8 mouse cellular contexts compared by ENCODE assay signal in genomic region chr8:74994540-74994939, GRCm38 (mm10). TPM values are rescaled to one million over a fixed set of nuclear protein-coding genes. Genes with fewer than 3 reads are reported as not detected.
A peak's percentile ranks its signal among the peaks of the same experiment; 100 is the strongest.
DNase-seq lines count a peak whose midpoint lies in the region; ATAC-seq and TF ChIP-seq lines count a peak whose summit lies in the region.

No protein-coding gene starts in this region.

- no peaks in the 10 kb centered on the region for H3K9me3 ChIP-seq in heart, postnatal 0 days (replicated peaks; ENCODE audit: control insufficient read depth, low read length)
- H3K9me3 ChIP-seq in liver, embryonic 12.5 days (replicated peaks): no peaks in the 10 kb centered on the region

- no peak for TF ChIP-seq EP300 in heart, postnatal 0 days (IDR thresholded peaks at IDR 0.05; ENCODE audit: low read depth)

- no peak for TF ChIP-seq CTCF in heart, postnatal 0 days (IDR thresholded peaks at IDR 0.05; ENCODE audit: low read depth)

- intact Hi-C loops in left cerebral cortex, postnatal 4 days (cut with DNase I): no loop called here
- intact Hi-C loops in left cerebral cortex, postnatal 36 days (cut with DNase I): no loop called here
- intact Hi-C loops in gastrocnemius, postnatal 36 days (cut with DNase I): loop anchor here (5.0 kb wide), 1 partner anchor 38 kb away; the partner anchor contains the start of gene Tom1

- peak; percentile 4 for DNase-seq in left cerebral cortex, postnatal 4 days
- no peak for DNase-seq in left cerebral cortex, postnatal 36 days (ENCODE audit: low spot score in 2 of 2)
- peak; percentile 25 for DNase-seq in c-Kit-positive CD71-positive TER-119-positive erythroid progenitor cells, embryonic 14.5 days (ENCODE audit: low spot score)
- DNase-seq in heart, postnatal 0 days (ENCODE audit: low spot score): no peak
- DNase-seq in retina, postnatal 1 day: peak; percentile 25
- DNase-seq in left cerebral cortex, adult 11 months (ENCODE audit: low spot score): no peak
- no peak for DNase-seq in gastrocnemius, postnatal 36 days

- ATAC-seq in heart, postnatal 0 days (ENCODE audit: insufficient read depth, low read depth): no peak
- ATAC-seq in liver, embryonic 12.5 days: no peak

- H3K9ac ChIP-seq in heart, postnatal 0 days (replicated peaks; ENCODE audit: low read depth, low read length): peak overlapping the region; percentile 96
- peak overlapping the region; percentile 98 for H3K9ac ChIP-seq in liver, embryonic 12.5 days

- H3K27me3 ChIP-seq in heart, postnatal 0 days (ENCODE audit: control insufficient read depth, insufficient read depth, low read length): no peaks in the 10 kb centered on the region
- peaks cover 11% of the 10 kb centered on the region; the same call in 1 of the 2 replicates for H3K27me3 ChIP-seq in liver, embryonic 12.5 days (replicated peaks)

- H3K27ac ChIP-seq in heart, postnatal 0 days (ENCODE audit: low read depth): peak overlapping the region; percentile 93; the same call in 1 of the 2 replicates
- peak overlapping the region; percentile 93 for H3K27ac ChIP-seq in liver, embryonic 12.5 days

- peak overlapping the region; percentile 91 for H3K4me3 ChIP-seq in heart, postnatal 0 days (ENCODE audit: low read depth, low read length)
- peak overlapping the region; percentile 74 for H3K4me3 ChIP-seq in liver, embryonic 12.5 days

- H3K36me3 ChIP-seq in heart, postnatal 0 days (replicated peaks; ENCODE audit: control insufficient read depth, insufficient read depth, low read length): peaks cover 11% of the 10 kb centered on the region
- peaks cover 16% of the 10 kb centered on the region for H3K36me3 ChIP-seq in liver, embryonic 12.5 days

- peak overlapping the region; percentile 89 for H3K4me2 ChIP-seq in heart, postnatal 0 days (ENCODE audit: low read depth, low read length)
- H3K4me2 ChIP-seq in liver, embryonic 12.5 days: peak overlapping the region; percentile 76

- H3K4me1 ChIP-seq in heart, postnatal 0 days (ENCODE audit: control insufficient read depth, insufficient read depth): 0 out of 2 replicates have a peak, but pooled peaks cover 5% of the 10 kb centered on the region
- H3K4me1 ChIP-seq in liver, embryonic 12.5 days: peaks cover 17% of the 10 kb centered on the region

- WGBS in heart, postnatal 0 days: 9% methylated on average over 7 of the region's 7 CpGs
- WGBS in liver, embryonic 12.5 days (ENCODE audit: insufficient replicate concordance): 6% methylated on average over 7 of the region's 7 CpGs

RNA-seq across cellular contexts. Expression of gene Hmgxb4, which starts 1.4 kb away (rescaled TPM):
- 10 to 100 TPM; 43.8 to 45.7 TPM for total RNA-seq in left cerebral cortex, postnatal 4 days (2021)
- 10 to 100 TPM; 23.4 to 24.8 TPM for total RNA-seq in left cerebral cortex, postnatal 36 days (2021)
- total RNA-seq in heart, postnatal 0 days (2014; rRNA removed; ENCODE audit: low replicate concordance): 17.0 and 23.7 TPM in 2 replicates
- 9.0 and 10.2 TPM in 2 replicates for polyA plus RNA-seq in heart, postnatal 0 days (2015; fragmentation: Nextera tagmentation; extraction: Ambion mirVana)
- 17.6 and 18.3 TPM in 2 replicates for polyA plus RNA-seq in liver, embryonic 12.5 days (2016; fragmentation: Nextera tagmentation; extraction: Ambion mirVana)
- total RNA-seq in gastrocnemius, postnatal 36 days (2021): 1 to 10 TPM; 7.0 to 7.4 TPM

RNA-seq across cellular contexts. Expression of gene Tom1, which starts 39.0 kb away (rescaled TPM):
- 10 to 100 TPM; 22.3 to 25.0 TPM for total RNA-seq in left cerebral cortex, postnatal 4 days (2021)
- total RNA-seq in left cerebral cortex, postnatal 36 days (2021): 10 to 100 TPM; 37.2 to 47.1 TPM
- 56.1 and 110 TPM in 2 replicates for total RNA-seq in heart, postnatal 0 days (2014; rRNA removed; ENCODE audit: low replicate concordance)
- polyA plus RNA-seq in heart, postnatal 0 days (2015; fragmentation: Nextera tagmentation; extraction: Ambion mirVana): 68.7 and 75.8 TPM in 2 replicates
- polyA plus RNA-seq in liver, embryonic 12.5 days (2016; fragmentation: Nextera tagmentation; extraction: Ambion mirVana): 14.6 and 16.1 TPM in 2 replicates
- total RNA-seq in gastrocnemius, postnatal 36 days (2021): 10 to 100 TPM; 42.1 to 50.5 TPM

Comparison
In these comparisons a context has a peak if more than half of its experiments do, and no peak if none do; other contexts are left out.
1. DNase-seq: peak in left cerebral cortex, postnatal 4 days (single experiment), c-Kit-positive CD71-positive TER-119-positive erythroid progenitor cells, embryonic 14.5 days (single experiment) and retina, postnatal 1 day (single experiment); none in left cerebral cortex, postnatal 36 days (0 of 2), heart, postnatal 0 days (single experiment), left cerebral cortex, adult 11 months (single experiment) and gastrocnemius, postnatal 36 days (0 of 2).